ENCODE assay signal across 8 mouse cellular contexts in the genomic region with DNA sequence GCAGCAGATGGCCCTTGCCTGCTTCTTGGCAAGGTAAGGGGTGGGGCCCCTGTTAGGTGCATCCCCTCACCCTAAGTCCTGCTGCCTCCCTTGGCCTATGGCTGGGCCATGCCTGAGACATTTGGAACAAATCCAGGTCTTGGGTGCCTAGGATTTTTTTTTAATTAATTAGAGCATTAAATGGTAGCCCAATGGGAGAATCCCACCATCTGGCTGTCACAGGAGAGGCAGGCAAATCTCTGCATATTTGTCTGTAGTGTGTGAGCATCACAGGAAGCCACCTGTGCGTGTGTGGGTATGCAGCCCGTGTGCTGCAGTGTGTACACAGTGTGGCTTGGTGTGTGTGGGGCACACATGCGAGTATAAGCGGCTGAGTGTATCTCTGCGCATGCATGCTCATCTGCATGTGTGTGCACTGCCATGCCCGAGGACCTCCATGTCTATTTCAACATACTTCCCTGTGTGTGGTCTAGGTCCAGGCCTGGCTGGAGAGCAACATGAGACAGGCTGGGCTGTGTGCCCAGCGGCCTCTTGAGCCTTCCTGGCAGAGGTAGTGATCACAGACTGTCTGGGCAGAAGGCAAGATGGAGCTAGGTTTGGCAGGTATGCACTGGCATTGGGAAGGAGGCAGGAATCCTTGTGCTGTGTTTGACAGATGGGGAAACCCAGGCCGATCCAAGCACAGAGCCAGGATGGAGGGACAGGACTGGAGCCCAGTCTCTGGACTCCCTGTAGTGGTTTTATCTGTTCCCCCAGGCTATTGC. TPM values are rescaled to one million over a fixed set of nuclear protein-coding genes. Genes with fewer than 3 reads are reported as not detected.
DNase-seq lines count a peak whose midpoint lies in the region; ATAC-seq lines count a peak whose summit lies in the region.

No protein-coding gene starts in this region.

- H3K4me3 ChIP-seq in hindbrain, embryonic 10.5 days: no peak overlapping the region
- no peak overlapping the region for H3K4me3 ChIP-seq in hindbrain, embryonic 11.5 days (ENCODE audit: low read depth, low read length)
- no peak overlapping the region for H3K4me3 ChIP-seq in forebrain, embryonic 16.5 days (replicated peaks; ENCODE audit: low read length)

- WGBS in hindbrain, embryonic 10.5 days: 90% methylated on average over 8 of the region's 8 CpGs
- WGBS in hindbrain, embryonic 11.5 days: 90% methylated on average over 8 of the region's 8 CpGs
- WGBS in forebrain, embryonic 16.5 days: 52% methylated on average over 8 of the region's 8 CpGs

- DNase-seq in hindbrain, embryonic 10.5 days (ENCODE audit: low spot score): no peak
- DNase-seq in hindbrain, embryonic 11.5 days (ENCODE audit: low spot score): no peak
- peak; percentile 42 for DNase-seq in adipocyte (ENCODE audit: low spot score)
- peak; percentile 18 for DNase-seq in lung, postnatal 10 days
- DNase-seq in adrenal gland, postnatal 36 days: no peak
- no peak for DNase-seq in thymus, adult 18-20 months

- 0 out of 2 replicates have a peak, but pooled peaks cover 13% of the 10 kb centered on the region for H3K36me3 ChIP-seq in hindbrain, embryonic 10.5 days
- no peaks in the 10 kb centered on the region; the same call in 1 of the 2 replicates for H3K36me3 ChIP-seq in hindbrain, embryonic 11.5 days (ENCODE audit: control insufficient read depth, insufficient read depth, low read length)
- no peaks in the 10 kb centered on the region for H3K36me3 ChIP-seq in forebrain, embryonic 16.5 days (ENCODE audit: control insufficient read depth, insufficient read depth)

- peaks cover 84% of the 10 kb centered on the region for H3K4me1 ChIP-seq in hindbrain, embryonic 10.5 days (replicated peaks)
- peaks cover 14% of the 10 kb centered on the region for H3K4me1 ChIP-seq in hindbrain, embryonic 11.5 days (replicated peaks; ENCODE audit: control insufficient read depth, insufficient read depth, low read length)
- peaks cover 100% of the 10 kb centered on the region for H3K4me1 ChIP-seq in forebrain, embryonic 16.5 days (replicated peaks; ENCODE audit: control insufficient read depth, insufficient read depth, low read length)

- H3K9me3 ChIP-seq in hindbrain, embryonic 10.5 days: no peaks in the 10 kb centered on the region
- H3K9me3 ChIP-seq in hindbrain, embryonic 11.5 days (ENCODE audit: control insufficient read depth, low read length): no peaks in the 10 kb centered on the region
- H3K9me3 ChIP-seq in forebrain, embryonic 16.5 days (ENCODE audit: control insufficient read depth, low read length): no peaks in the 10 kb centered on the region

- no peak overlapping the region for H3K9ac ChIP-seq in hindbrain, embryonic 11.5 days (ENCODE audit: low read depth, low read length)
- no peak overlapping the region for H3K9ac ChIP-seq in forebrain, embryonic 16.5 days (replicated peaks; ENCODE audit: low read depth, low read length)

- H3K27ac ChIP-seq in hindbrain, embryonic 10.5 days: peak overlapping the region; percentile 54; the same call in 1 of the 2 replicates
- no peak overlapping the region for H3K27ac ChIP-seq in hindbrain, embryonic 11.5 days (ENCODE audit: low read depth, low read length)
- H3K27ac ChIP-seq in forebrain, embryonic 16.5 days (ENCODE audit: low read length): peak overlapping the region; percentile 58

- no peak for ATAC-seq in hindbrain, embryonic 11.5 days (ENCODE audit: low FRiP score)
- ATAC-seq in forebrain, embryonic 16.5 days: peak; percentile 13
- no peak for ATAC-seq in activated CD4-positive, CD25-positive, alpha-beta regulatory T cell, adult 4 months

- H3K4me2 ChIP-seq in hindbrain, embryonic 11.5 days (replicated peaks; ENCODE audit: low read depth, low read length): no peak overlapping the region
- H3K4me2 ChIP-seq in forebrain, embryonic 16.5 days (ENCODE audit: low read length): no peak overlapping the region

- H3K27me3 ChIP-seq in hindbrain, embryonic 10.5 days (ENCODE audit: insufficient read depth, poor library complexity, severe bottlenecking): peaks cover 7% of the 10 kb centered on the region; the same call in 1 of the 2 replicates
- no peaks in the 10 kb centered on the region for H3K27me3 ChIP-seq in hindbrain, embryonic 11.5 days (ENCODE audit: control insufficient read depth, insufficient read depth, low read length)
- no peaks in the 10 kb centered on the region for H3K27me3 ChIP-seq in forebrain, embryonic 16.5 days (replicated peaks; ENCODE audit: control insufficient read depth, insufficient read depth, low read length)

RNA-seq across cellular contexts. Expression of gene Lrp8, which starts 19.0 kb away (rescaled TPM):
- 10.0 and 13.9 TPM in 2 replicates for polyA plus RNA-seq in hindbrain, embryonic 10.5 days (2016; fragmentation: Nextera tagmentation; extraction: Ambion mirVana)
- 22.6 and 24.9 TPM in 2 replicates for polyA plus RNA-seq in hindbrain, embryonic 11.5 days (2014; fragmentation: Nextera tagmentation; extraction: Ambion mirVana)
- 70.4 and 71.8 TPM in 2 replicates for polyA plus RNA-seq in forebrain, embryonic 16.5 days (2015; fragmentation: Nextera tagmentation; extraction: Ambion mirVana)
- 1 to 10 TPM; 1.6 to 2.1 TPM for polyA plus RNA-seq in activated CD4-positive, CD25-positive, alpha-beta regulatory T cell, adult 4 months (2017; shearing (Covaris generic))
- total RNA-seq in adrenal gland, postnatal 36 days (2021): 10 to 100 TPM in 1 of 2 experiments, 1 to 10 TPM in 1; 7.2 to 12.3 TPM

RNA-seq across cellular contexts. Expression of gene Magoh, which starts 58.5 kb away (rescaled TPM):
- polyA plus RNA-seq in hindbrain, embryonic 10.5 days (2016; fragmentation: Nextera tagmentation; extraction: Ambion mirVana): 225 and 238 TPM in 2 replicates
- polyA plus RNA-seq in hindbrain, embryonic 11.5 days (2014; fragmentation: Nextera tagmentation; extraction: Ambion mirVana): 224 and 249 TPM in 2 replicates
- 118 and 122 TPM in 2 replicates for polyA plus RNA-seq in forebrain, embryonic 16.5 days (2015; fragmentation: Nextera tagmentation; extraction: Ambion mirVana)
- polyA plus RNA-seq in activated CD4-positive, CD25-positive, alpha-beta regulatory T cell, adult 4 months (2017; shearing (Covaris generic)): 100 to 1,000 TPM; 132 to 135 TPM
- 10 to 100 TPM; 79.1 to 84.4 TPM for total RNA-seq in adrenal gland, postnatal 36 days (2021)

Comparison
In these comparisons a context has a peak if more than half of its experiments do, and no peak if none do; other contexts are left out.
1. DNase-seq: peak in adipocyte (single experiment) and lung, postnatal 10 days (single experiment); none in hindbrain, embryonic 10.5 days (single experiment), hindbrain, embryonic 11.5 days (single experiment), adrenal gland, postnatal 36 days (0 of 2) and thymus, adult 18-20 months (0 of 2).